Mouse (Mus musculus) lung, adult 2 months (tissue): ENCODE data around the gene Itga2.

ENCODE experiments used
- CTCF ChIP-seq: fragments of 200-500 bp; IDR thresholded peaks from 2 replicates; pipeline ENCODE4 v1.5.1; 2011; ENCODE audit warnings: mild to moderate bottlenecking, low read length, control low read depth; ENCODE audit not compliant: insufficient read depth
- POLR2A ChIP-seq: fragments of 200-500 bp; IDR thresholded peaks from 2 replicates; pipeline ENCODE4 v1.6.1; 2011; ENCODE audit warnings: low read depth, mild to moderate bottlenecking, control low read depth, low read length, borderline replicate concordance; ENCODE audit errors: extremely low read depth

DNA sequence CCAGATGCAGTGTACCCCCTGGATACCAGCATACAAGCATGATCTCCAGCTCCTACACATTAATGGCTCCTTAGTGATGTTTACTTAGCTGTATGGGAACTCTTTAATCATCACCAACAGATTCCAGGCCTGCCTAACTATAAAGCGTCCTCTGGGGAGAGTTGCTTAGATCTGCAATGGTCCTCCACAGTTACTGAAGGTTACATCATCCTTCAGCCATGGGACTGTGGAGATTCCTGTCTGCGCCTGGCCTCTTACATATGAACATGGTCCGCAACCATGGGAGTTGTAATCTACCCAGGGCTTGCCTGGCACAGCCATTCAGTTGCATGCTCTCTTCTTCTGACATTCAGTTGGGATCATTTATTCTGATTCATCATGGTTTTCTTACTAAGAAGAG is 40.0 kb upstream of the Itga2 start:
- TF ChIP-seq POLR2A (no peak), CTCF (no peak)
